Mouse (Mus musculus) intestine, embryonic 14.5 days (tissue): ENCODE measurements around the gene Arhgap6. TPM values are rescaled to one million over a fixed set of nuclear protein-coding genes. Genes with fewer than 3 reads are reported as not detected.

Source experiments
- ATAC-seq: fragments of 200-750 bp; cut with Nextera tagmentation; replicated peaks from 2 replicates; pipeline ENCODE4 v1.8.0; 2017; ENCODE audit warnings: low read depth, moderate number of reproducible peaks, moderate TSS enrichment, moderate library complexity; ENCODE audit not compliant: low FRiP score, low TSS enrichment
- DNase-seq: peaks from one replicate; pipeline ENCODE4 v3.0.0-alpha.2; 2018; ENCODE audit warnings: low spot score
- H3K27ac ChIP-seq: fragments of 300-500 bp; sonication (generic); 2 replicates; pipeline ENCODE4 v1.5.1; 2014; ENCODE audit warnings: low read depth, mild to moderate bottlenecking, control low read depth
- H3K27me3 ChIP-seq: fragments of 300-500 bp; sonication (generic); replicated peaks from 2 replicates; pipeline ENCODE4 v1.6.1; 2014; ENCODE audit warnings: low read length, control low read depth; ENCODE audit not compliant: control insufficient read depth, insufficient read depth
- H3K36me3 ChIP-seq: fragments of 300-500 bp; sonication (generic); 2 replicates; pipeline ENCODE4 v1.6.1; 2014; ENCODE audit warnings: low read length, control low read depth; ENCODE audit not compliant: control insufficient read depth, insufficient read depth
- H3K4me1 ChIP-seq: fragments of 300-500 bp; sonication (generic); replicated peaks from 2 replicates; pipeline ENCODE4 v1.6.1; 2014; ENCODE audit warnings: low read length, control low read depth, mixed read lengths; ENCODE audit not compliant: control insufficient read depth, insufficient read depth
- H3K4me2 ChIP-seq: fragments of 300-500 bp; sonication (generic); 2 replicates; pipeline ENCODE4 v1.6.1; 2014; ENCODE audit warnings: low read length
- H3K4me3 ChIP-seq: fragments of 300-500 bp; sonication (generic); 2 replicates; pipeline ENCODE4 v1.5.1; 2014; ENCODE audit warnings: low read depth, low read length, control low read depth, mixed read lengths
- H3K9ac ChIP-seq: fragments of 300-500 bp; sonication (generic); 2 replicates; pipeline ENCODE4 v1.6.1; 2014; ENCODE audit warnings: mild to moderate bottlenecking, low read length
- H3K9me3 ChIP-seq: fragments of 300-500 bp; sonication (generic); 2 replicates; pipeline ENCODE4 v1.6.1; 2016; ENCODE audit warnings: low read length, control low read depth; ENCODE audit not compliant: control insufficient read depth
- WGBS: fragments of 180-500 bp; shearing (Covaris S2); extraction: QIAGEN DNeasy Blood & Tissue Kit; methylation state at CpG from one replicate; pipeline ENCODE4 v1.1.7; 2014; 5-methylcytosine and 5-hydroxymethylcytosine counted together
- polyA plus RNA-seq: library from polyadenylated mRNA; unstranded; fragments of >200 nt; fragmentation: Nextera tagmentation; extraction: Ambion mirVana; gene quantifications from 2 replicates; pipeline ENCODE4 v1.2.1, GENCODE M21; 2014

Arhgap6 gene
- polyA plus RNA-seq, 1 experiment from 2014 or later, result 8.1 TPM

DNA sequence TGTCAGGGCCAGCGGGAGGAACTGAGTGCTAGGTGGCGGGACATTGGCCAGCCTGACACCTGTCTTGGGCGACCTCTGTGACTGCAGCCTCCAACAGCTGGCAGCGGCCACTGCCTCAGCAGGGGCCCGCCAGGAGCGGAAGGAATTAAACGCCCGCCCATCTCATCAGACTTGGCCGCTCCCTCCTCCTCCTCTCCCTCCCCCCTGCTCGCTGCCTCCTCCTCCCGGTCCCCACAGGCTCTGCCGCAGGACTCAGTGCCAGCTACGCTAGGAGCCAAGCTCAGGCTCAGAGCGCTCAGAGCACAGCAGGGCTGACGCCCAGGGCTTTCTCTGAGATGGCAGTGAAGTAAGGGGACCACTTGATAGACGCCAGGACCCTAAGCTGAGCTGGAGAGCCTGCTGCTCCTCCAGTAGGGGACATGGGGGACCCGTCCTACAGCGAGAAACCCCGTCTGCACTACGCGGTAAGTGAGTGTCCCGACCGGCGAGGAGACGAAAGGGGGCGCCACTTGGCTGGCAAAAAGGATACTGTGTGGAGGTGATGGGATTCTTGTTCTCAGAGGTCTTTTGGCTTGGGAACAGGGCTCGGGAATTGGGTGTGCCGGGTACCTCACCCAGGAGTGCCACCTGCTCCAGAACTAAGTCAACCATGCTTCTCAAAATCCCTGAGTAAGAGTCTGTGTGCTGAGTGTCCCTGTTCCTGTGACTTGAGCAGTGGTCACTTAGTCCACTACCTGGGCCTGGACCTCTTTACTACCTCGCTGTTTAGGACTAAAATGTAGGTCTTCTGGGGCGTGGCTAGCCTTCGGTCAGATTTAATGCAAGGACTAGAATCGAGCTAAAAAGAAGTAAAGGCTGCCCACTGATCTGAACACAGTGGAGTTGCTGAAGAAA, 241.8 kb downstream of the Arhgap6 start:
- ATAC-seq (peak; percentile 91), DNase-seq (peak; percentile 79)
- Histone ChIP-seq H3K27me3 (peaks cover 14% of the 10 kb centered on the region; the same call in 1 of the 2 replicates), H3K4me2 (peak overlapping the region; percentile 49), H3K9ac (peak overlapping the region; percentile 25; the same call in 1 of the 2 replicates), H3K27ac (no peak overlapping the region), H3K9me3 (no peaks in the 10 kb centered on the region), H3K4me3 (peak overlapping the region; percentile 44), H3K4me1 (no peaks in the 10 kb centered on the region), H3K36me3 (no peaks in the 10 kb centered on the region)
- 10% methylated on average over 30 of the region's 32 CpGs for WGBS

DNA sequence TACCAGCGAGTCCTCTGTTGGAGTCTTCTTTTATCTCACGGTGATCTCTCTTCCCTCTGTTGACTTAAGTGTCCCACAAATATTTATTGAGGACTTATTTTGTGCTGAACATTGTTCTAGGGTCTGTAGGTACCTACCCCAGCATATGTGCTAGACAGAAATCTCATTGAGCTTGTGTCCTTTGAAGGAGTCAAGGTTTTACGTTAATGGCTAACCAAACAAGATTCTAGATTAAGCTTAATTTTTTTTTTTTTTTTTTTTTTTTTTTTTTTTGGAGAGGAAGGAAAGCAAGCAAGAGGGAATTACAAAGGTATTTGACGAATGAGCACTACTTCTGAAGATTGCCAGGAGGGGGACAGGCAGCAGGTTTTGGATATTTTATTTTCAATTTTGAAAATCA, 242.5 kb downstream of the Arhgap6 start:
- peaks cover 14% of the 10 kb centered on the region; the same call in 1 of the 2 replicates for H3K27me3 ChIP-seq
- H3K4me1 ChIP-seq, result no peaks in the 10 kb centered on the region
- DNase-seq (no peak), ATAC-seq (no peak)
- 57% methylated on average over 4 of the region's 4 CpGs for WGBS
- H3K27ac ChIP-seq, result no peak overlapping the region
- H3K4me3 ChIP-seq, result peak overlapping the region; percentile 44
- peak overlapping the region; percentile 49 for H3K4me2 ChIP-seq
- no peak overlapping the region for H3K9ac ChIP-seq
- H3K36me3 ChIP-seq, result no peaks in the 10 kb centered on the region
- no peaks in the 10 kb centered on the region for H3K9me3 ChIP-seq

- Histone ChIP-seq H3K36me3 (no peaks in the 10 kb centered on the region), H3K27ac (no peak overlapping the region), H3K9me3 (no peaks in the 10 kb centered on the region), H3K9ac (no peak overlapping the region), H3K4me2 (no peak overlapping the region), H3K4me3 (no peak overlapping the region), H3K27me3 (peaks cover 7% of the 10 kb centered on the region; the same call in 1 of the 2 replicates), H3K4me1 (no peaks in the 10 kb centered on the region)
- 70% methylated on average over 1 of the region's 1 CpGs for WGBS
- ATAC-seq (no peak), DNase-seq (no peak)
Measured at GRCm38 (mm10) chrX:169043872-169044271, 249.0 kb downstream of the Arhgap6 start.

GRCm38 (mm10) chrX:169047595-169047994, 252.7 kb downstream of the Arhgap6 start:
- H3K4me1 ChIP-seq, result no peaks in the 10 kb centered on the region
- DNase-seq, result no peak
- no peak overlapping the region for H3K4me2 ChIP-seq
- no peaks in the 10 kb centered on the region for H3K36me3 ChIP-seq
- H3K4me3 ChIP-seq, result no peak overlapping the region
- peaks cover 2% of the 10 kb centered on the region; the same call in 1 of the 2 replicates for H3K27me3 ChIP-seq
- 41% methylated on average over 3 of the region's 3 CpGs for WGBS
- H3K9ac ChIP-seq, result no peak overlapping the region
- H3K9me3 ChIP-seq, result no peaks in the 10 kb centered on the region
- no peak overlapping the region for H3K27ac ChIP-seq
- no peak for ATAC-seq

GRCm38 (mm10) chrX:169049550-169049949, 254.7 kb downstream of the Arhgap6 start:
- Histone ChIP-seq H3K27ac (no peak overlapping the region), H3K4me3 (no peak overlapping the region), H3K4me1 (no peaks in the 10 kb centered on the region), H3K27me3 (no peaks in the 10 kb centered on the region), H3K36me3 (no peaks in the 10 kb centered on the region), H3K9ac (no peak overlapping the region), H3K9me3 (no peaks in the 10 kb centered on the region), H3K4me2 (no peak overlapping the region)
- ATAC-seq, result no peak
- no peak for DNase-seq

- no peaks in the 10 kb centered on the region for H3K9me3 ChIP-seq
- DNase-seq (no peak), ATAC-seq (no peak)
- no peaks in the 10 kb centered on the region for H3K4me1 ChIP-seq
- no peak overlapping the region for H3K9ac ChIP-seq
- peak overlapping the region; percentile 51; the same call in 1 of the 2 replicates for H3K27ac ChIP-seq
- H3K27me3 ChIP-seq, result no peaks in the 10 kb centered on the region
- H3K36me3 ChIP-seq, result no peaks in the 10 kb centered on the region
- H3K4me2 ChIP-seq, result no peak overlapping the region
- WGBS, result 27% methylated on average over 5 of the region's 5 CpGs
- H3K4me3 ChIP-seq, result no peak overlapping the region
Measured at GRCm38 (mm10) chrX:169053907-169054476, 259.1 kb downstream of the Arhgap6 start.

GRCm38 (mm10) chrX:169062555-169062954, 267.7 kb downstream of the Arhgap6 start:
- Histone ChIP-seq H3K4me1 (no peaks in the 10 kb centered on the region), H3K4me2 (no peak overlapping the region), H3K27me3 (no peaks in the 10 kb centered on the region), H3K4me3 (no peak overlapping the region), H3K36me3 (no peaks in the 10 kb centered on the region), H3K9me3 (no peaks in the 10 kb centered on the region), H3K9ac (no peak overlapping the region), H3K27ac (no peak overlapping the region)
- ATAC-seq (no peak), DNase-seq (no peak)

DNA sequence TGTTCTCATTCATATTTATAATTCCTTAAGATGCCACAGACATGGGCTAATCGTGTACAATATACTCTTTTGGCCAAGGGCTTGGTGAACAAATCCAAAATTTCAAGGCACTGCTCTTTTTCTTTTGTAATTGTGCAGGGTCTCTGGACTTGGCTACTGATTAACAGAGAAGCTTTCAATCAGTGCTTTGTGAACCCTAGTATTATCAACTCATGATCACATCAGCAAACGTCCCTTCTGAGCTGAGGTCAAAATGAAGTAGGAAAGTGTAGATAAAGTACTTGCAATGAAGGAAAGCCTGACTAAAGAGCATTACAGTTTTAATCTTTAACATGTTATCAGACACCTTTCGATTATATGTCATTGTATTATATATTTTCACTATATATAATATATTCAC, 270.4 kb downstream of the Arhgap6 start:
- Histone ChIP-seq H3K36me3 (no peaks in the 10 kb centered on the region), H3K4me1 (no peaks in the 10 kb centered on the region), H3K9ac (no peak overlapping the region), H3K9me3 (no peaks in the 10 kb centered on the region), H3K27ac (no peak overlapping the region), H3K4me3 (no peak overlapping the region), H3K4me2 (no peak overlapping the region), H3K27me3 (no peaks in the 10 kb centered on the region)
- 67% methylated on average over 3 of the region's 3 CpGs for WGBS
- DNase-seq (no peak), ATAC-seq (no peak)
